Mouse (Mus musculus) G1E (cell line): ENCODE measurements around the gene Bbs2.

ENCODE experiments used
- CTCF ChIP-seq: IDR thresholded peaks from 2 replicates; pipeline ENCODE4 v1.5.1; 2012; ENCODE audit warnings: low read depth, low read length, inconsistent platforms, mixed read lengths
- POLR2AphosphoS5 ChIP-seq: IDR thresholded peaks from 2 replicates; pipeline ENCODE4 v1.6.1; 2012; ENCODE audit warnings: low read depth, low read length, inconsistent platforms; ENCODE audit not compliant: insufficient replicate concordance

DNA sequence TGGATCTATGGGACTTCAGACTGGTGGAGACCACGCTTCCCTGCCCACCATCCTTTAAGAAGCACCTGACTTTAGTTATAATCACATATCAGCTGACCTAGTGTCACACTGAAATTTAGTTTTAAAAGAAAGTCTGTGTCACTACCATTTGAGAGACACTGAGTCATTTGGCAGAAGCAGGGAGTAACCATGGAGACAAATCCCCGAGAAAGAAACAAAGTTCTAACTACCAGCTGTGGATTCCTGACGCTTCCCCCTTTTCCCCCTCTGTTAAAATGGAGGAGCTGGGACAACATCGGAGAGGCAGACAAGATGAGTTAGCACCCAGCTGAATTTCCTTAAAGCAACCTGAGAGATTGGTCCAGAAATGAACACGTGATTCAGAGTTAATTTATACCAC lies 49.5 kb upstream of the Bbs2 start:
- TF ChIP-seq CTCF: no peak
- TF ChIP-seq POLR2AphosphoS5: no peak
